Mouse (Mus musculus) limb, embryonic 11.5 days (tissue): ENCODE data around the gene Scaf1. TPM values are rescaled to one million over a fixed set of nuclear protein-coding genes. Genes with fewer than 3 reads are reported as not detected.

Source experiments
- ATAC-seq: fragments of 200-750 bp; cut with Nextera tagmentation; 2 replicates; pipeline ENCODE4 v1.8.0; 2017; ENCODE audit warnings: low read depth; ENCODE audit not compliant: insufficient number of reproducible peaks, low FRiP score, low TSS enrichment
- DNase-seq: peaks from one replicate; pipeline ENCODE4 v3.0.0-alpha.2; 2015; ENCODE audit warnings: low spot score
- H3K27ac ChIP-seq: fragments of 300-500 bp; sonication (generic); replicated peaks from 2 replicates; pipeline ENCODE4 v1.5.1; 2014; ENCODE audit warnings: low read depth, mild to moderate bottlenecking, low read length
- H3K27me3 ChIP-seq: fragments of 300-500 bp; sonication (generic); 2 replicates; pipeline ENCODE4 v1.6.1; 2014; ENCODE audit warnings: mild to moderate bottlenecking, low read length, mixed read lengths; ENCODE audit not compliant: control insufficient read depth, insufficient read depth
- H3K36me3 ChIP-seq: fragments of 300-500 bp; sonication (generic); 2 replicates; pipeline ENCODE4 v1.6.1; 2014; ENCODE audit warnings: mild to moderate bottlenecking, low read length, moderate library complexity, mixed read lengths; ENCODE audit not compliant: control insufficient read depth, insufficient read depth
- H3K4me1 ChIP-seq: fragments of 300-500 bp; sonication (generic); 2 replicates; pipeline ENCODE4 v1.6.1; 2014; ENCODE audit warnings: low read length, mixed read lengths; ENCODE audit not compliant: control insufficient read depth, insufficient read depth
- H3K4me2 ChIP-seq: fragments of 300-500 bp; sonication (generic); 2 replicates; pipeline ENCODE4 v1.6.1; 2014; ENCODE audit warnings: low read depth, mild to moderate bottlenecking, moderate library complexity; ENCODE audit not compliant: severe bottlenecking
- H3K4me3 ChIP-seq: fragments of 300-500 bp; sonication (generic); 2 replicates; pipeline ENCODE4 v1.5.1; 2014; ENCODE audit warnings: low read depth, low read length
- H3K9ac ChIP-seq: fragments of 300-500 bp; sonication (generic); 2 replicates; pipeline ENCODE4 v1.6.1; 2014; ENCODE audit warnings: mild to moderate bottlenecking, low read length
- H3K9me3 ChIP-seq: fragments of 300-500 bp; sonication (generic); 2 replicates; pipeline ENCODE4 v1.6.1; 2016; ENCODE audit warnings: low read length; ENCODE audit not compliant: control insufficient read depth
- whole genome bisulfite sequencing: fragments of 180-500 bp; shearing (Covaris S2); extraction: QIAGEN DNeasy Blood & Tissue Kit; methylation state at CpG from one replicate; pipeline ENCODE4 v1.1.7; 2014; 5-methylcytosine and 5-hydroxymethylcytosine counted together
- polyA plus RNA-seq: library from polyadenylated mRNA; unstranded; fragments of >200 nt; fragmentation: Nextera tagmentation; extraction: Ambion mirVana; gene quantifications from 2 replicates; pipeline ENCODE4 v1.2.1, GENCODE M21; 2014

Gene Scaf1
- polyA plus RNA-seq, 1 experiment from 2014 or later = 52.0 TPM

GRCm38 (mm10) chr7:44966638-44967037, 49.5 kb downstream of the Scaf1 start:
- Histone ChIP-seq H3K9ac (no peak overlapping the region), H3K36me3 (no peaks in the 10 kb centered on the region; the same call in 1 of the 2 replicates), H3K27ac (no peak overlapping the region), H3K27me3 (no peaks in the 10 kb centered on the region), H3K4me2 (no peak overlapping the region), H3K4me3 (no peak overlapping the region), H3K9me3 (no peaks in the 10 kb centered on the region), H3K4me1 (peaks cover 5% of the 10 kb centered on the region)
- ATAC-seq (no peak), DNase-seq (no peak)
- 76% methylated on average over 15 of the region's 15 CpGs for WGBS

GRCm38 (mm10) chr7:44965975-44966374, 50.2 kb downstream of the Scaf1 start:
- H3K4me2 ChIP-seq = no peak overlapping the region
- H3K27me3 ChIP-seq = no peaks in the 10 kb centered on the region
- DNase-seq (no peak), ATAC-seq (no peak)
- no peak overlapping the region for H3K4me3 ChIP-seq
- H3K36me3 ChIP-seq = no peaks in the 10 kb centered on the region; the same call in 1 of the 2 replicates
- H3K27ac ChIP-seq = no peak overlapping the region
- no peak overlapping the region for H3K9ac ChIP-seq
- peaks cover 2% of the 10 kb centered on the region for H3K4me1 ChIP-seq
- no peaks in the 10 kb centered on the region for H3K9me3 ChIP-seq
- 78% methylated on average over 7 of the region's 7 CpGs for WGBS

GRCm38 (mm10) chr7:44964990-44965389, 51.2 kb downstream of the Scaf1 start:
- Histone ChIP-seq H3K4me2 (no peak overlapping the region), H3K27me3 (no peaks in the 10 kb centered on the region), H3K9me3 (no peaks in the 10 kb centered on the region), H3K4me3 (no peak overlapping the region), H3K4me1 (no peaks in the 10 kb centered on the region), H3K9ac (no peak overlapping the region), H3K27ac (no peak overlapping the region), H3K36me3 (no peaks in the 10 kb centered on the region; the same call in 1 of the 2 replicates)
- no peak for ATAC-seq
- no peak for DNase-seq
- WGBS = 94% methylated on average over 13 of the region's 13 CpGs

- Histone ChIP-seq H3K9ac (no peak overlapping the region), H3K4me2 (no peak overlapping the region), H3K36me3 (no peaks in the 10 kb centered on the region; the same call in 1 of the 2 replicates), H3K27me3 (no peaks in the 10 kb centered on the region), H3K4me3 (no peak overlapping the region), H3K9me3 (no peaks in the 10 kb centered on the region), H3K4me1 (no peaks in the 10 kb centered on the region), H3K27ac (no peak overlapping the region)
- no peak for DNase-seq
- WGBS = 90% methylated on average over 5 of the region's 5 CpGs
- ATAC-seq = no peak
Measured at GRCm38 (mm10) chr7:44962831-44963230, 53.3 kb downstream of the Scaf1 start.

- H3K4me1 ChIP-seq = no peaks in the 10 kb centered on the region
- ATAC-seq (no peak), DNase-seq (no peak)
- H3K27ac ChIP-seq = no peak overlapping the region
- H3K9me3 ChIP-seq = no peaks in the 10 kb centered on the region
- no peak overlapping the region for H3K9ac ChIP-seq
- no peak overlapping the region for H3K4me3 ChIP-seq
- no peaks in the 10 kb centered on the region; the same call in 1 of the 2 replicates for H3K36me3 ChIP-seq
- no peak overlapping the region for H3K4me2 ChIP-seq
- H3K27me3 ChIP-seq = no peaks in the 10 kb centered on the region
- 69% methylated on average over 8 of the region's 8 CpGs for WGBS
Measured at GRCm38 (mm10) chr7:44962337-44962736, 53.8 kb downstream of the Scaf1 start.

- no peaks in the 10 kb centered on the region for H3K27me3 ChIP-seq
- H3K9ac ChIP-seq = no peak overlapping the region
- WGBS = 87% methylated on average over 13 of the region's 13 CpGs
- ATAC-seq (no peak), DNase-seq (no peak)
- no peak overlapping the region for H3K4me3 ChIP-seq
- H3K4me1 ChIP-seq = no peaks in the 10 kb centered on the region
- no peaks in the 10 kb centered on the region for H3K9me3 ChIP-seq
- H3K36me3 ChIP-seq = no peaks in the 10 kb centered on the region; the same call in 1 of the 2 replicates
- no peak overlapping the region for H3K27ac ChIP-seq
- no peak overlapping the region for H3K4me2 ChIP-seq
Measured at GRCm38 (mm10) chr7:44960512-44960910, 55.7 kb downstream of the Scaf1 start.

GRCm38 (mm10) chr7:44959874-44960511, 56.2 kb downstream of the Scaf1 start:
- ATAC-seq (no peak), DNase-seq (no peak)
- Histone ChIP-seq H3K4me2 (no peak overlapping the region), H3K36me3 (no peaks in the 10 kb centered on the region; the same call in 1 of the 2 replicates), H3K9ac (no peak overlapping the region), H3K9me3 (no peaks in the 10 kb centered on the region), H3K4me3 (no peak overlapping the region), H3K27ac (no peak overlapping the region), H3K4me1 (no peaks in the 10 kb centered on the region), H3K27me3 (no peaks in the 10 kb centered on the region)
- 84% methylated on average over 10 of the region's 10 CpGs for WGBS

GRCm38 (mm10) chr7:44959281-44959680, 56.9 kb downstream of the Scaf1 start:
- Histone ChIP-seq H3K4me3 (no peak overlapping the region), H3K4me2 (no peak overlapping the region), H3K9ac (no peak overlapping the region), H3K4me1 (no peaks in the 10 kb centered on the region), H3K27me3 (no peaks in the 10 kb centered on the region), H3K9me3 (no peaks in the 10 kb centered on the region), H3K27ac (no peak overlapping the region), H3K36me3 (no peaks in the 10 kb centered on the region; the same call in 1 of the 2 replicates)
- no peak for DNase-seq
- WGBS = 83% methylated on average over 8 of the region's 8 CpGs
- ATAC-seq = no peak

GRCm38 (mm10) chr7:44958208-44958607, 58.0 kb downstream of the Scaf1 start:
- Histone ChIP-seq H3K4me3 (no peak overlapping the region), H3K36me3 (no peaks in the 10 kb centered on the region; the same call in 1 of the 2 replicates), H3K27ac (no peak overlapping the region), H3K27me3 (no peaks in the 10 kb centered on the region), H3K9me3 (no peaks in the 10 kb centered on the region), H3K4me2 (no peak overlapping the region), H3K4me1 (no peaks in the 10 kb centered on the region), H3K9ac (no peak overlapping the region)
- WGBS = 58% methylated on average over 7 of the region's 7 CpGs
- DNase-seq (peak; percentile 52), ATAC-seq (no peak)
